Mouse (Mus musculus): ENCODE data around the gene Nphs2. TPM values are rescaled to one million over a fixed set of nuclear protein-coding genes. Genes with fewer than 3 reads are reported as not detected.

The Nphs2 gene
- polyA plus RNA-seq, 1 experiment: 3.7 TPM

- Histone ChIP-seq H3K36me3 (ENCODE audit: control insufficient read depth, insufficient read depth, low read length) (no peaks in the 10 kb centered on the region), H3K4me3 (ENCODE audit: control insufficient read depth, insufficient read depth, low read length) (no peak overlapping the region), H3K27ac (ENCODE audit: control insufficient read depth, insufficient read depth, low read length) (no peak overlapping the region), H3K27me3 (ENCODE audit: control insufficient read depth, insufficient read depth, low read length) (no peaks in the 10 kb centered on the region), H3K4me1 (replicated peaks; ENCODE audit: control insufficient read depth, insufficient read depth, low read length) (peaks cover 17% of the 10 kb centered on the region)
- 96% methylated on average over 4 of the region's 4 CpGs for WGBS
- TF ChIP-seq POLR2A (IDR thresholded peaks at IDR 0.05; ENCODE audit: control insufficient read depth, extremely low read depth, insufficient read depth, low read length, poor library complexity): no peak
- no peak for TF ChIP-seq CTCF (IDR thresholded peaks at IDR 0.05; ENCODE audit: borderline replicate concordance, control insufficient read depth, extremely low read depth, insufficient read depth, low read length, poor library complexity)
- DNase-seq: no peak
These were observed 35.1 kb downstream of the Nphs2 start for GRCm38 (mm10) chr1:156345633-156346032.

- DNase-seq: peak; percentile 21
- Histone ChIP-seq H3K36me3 (ENCODE audit: control insufficient read depth, insufficient read depth, low read length) (no peaks in the 10 kb centered on the region), H3K4me3 (ENCODE audit: control insufficient read depth, insufficient read depth, low read length) (no peak overlapping the region), H3K27me3 (ENCODE audit: control insufficient read depth, insufficient read depth, low read length) (no peaks in the 10 kb centered on the region), H3K27ac (ENCODE audit: control insufficient read depth, insufficient read depth, low read length) (peak overlapping the region; percentile 69), H3K4me1 (replicated peaks; ENCODE audit: control insufficient read depth, insufficient read depth, low read length) (peaks cover 18% of the 10 kb centered on the region)
- TF ChIP-seq CTCF (IDR thresholded peaks at IDR 0.05; ENCODE audit: borderline replicate concordance, control insufficient read depth, extremely low read depth, insufficient read depth, low read length, poor library complexity) (no peak), POLR2A (IDR thresholded peaks at IDR 0.05; ENCODE audit: control insufficient read depth, extremely low read depth, insufficient read depth, low read length, poor library complexity) (no peak)
- WGBS: 75% methylated on average over 4 of the region's 4 CpGs
These were observed 38.5 kb downstream of the Nphs2 start for GRCm38 (mm10) chr1:156349031-156349430.

GRCm38 (mm10) chr1:156350441-156350840, 39.9 kb downstream of the Nphs2 start:
- Histone ChIP-seq H3K27me3 (ENCODE audit: control insufficient read depth, insufficient read depth, low read length) (no peaks in the 10 kb centered on the region), H3K36me3 (ENCODE audit: control insufficient read depth, insufficient read depth, low read length) (no peaks in the 10 kb centered on the region), H3K4me3 (ENCODE audit: control insufficient read depth, insufficient read depth, low read length) (no peak overlapping the region), H3K4me1 (replicated peaks; ENCODE audit: control insufficient read depth, insufficient read depth, low read length) (peaks cover 18% of the 10 kb centered on the region), H3K27ac (ENCODE audit: control insufficient read depth, insufficient read depth, low read length) (peak overlapping the region; percentile 76)
- TF ChIP-seq CTCF (IDR thresholded peaks at IDR 0.05; ENCODE audit: borderline replicate concordance, control insufficient read depth, extremely low read depth, insufficient read depth, low read length, poor library complexity) (no peak), POLR2A (IDR thresholded peaks at IDR 0.05; ENCODE audit: control insufficient read depth, extremely low read depth, insufficient read depth, low read length, poor library complexity) (no peak)
- DNase-seq: peak; percentile 37
- 31% methylated on average over 4 of the region's 4 CpGs for WGBS

GRCm38 (mm10) chr1:156352466-156352865, 41.9 kb downstream of the Nphs2 start:
- no peak overlapping the region for H3K4me3 ChIP-seq (ENCODE audit: control insufficient read depth, insufficient read depth, low read length)
- H3K27ac ChIP-seq (ENCODE audit: control insufficient read depth, insufficient read depth, low read length): no peak overlapping the region
- no peaks in the 10 kb centered on the region for H3K36me3 ChIP-seq (ENCODE audit: control insufficient read depth, insufficient read depth, low read length)
- TF ChIP-seq CTCF (IDR thresholded peaks at IDR 0.05; ENCODE audit: borderline replicate concordance, control insufficient read depth, extremely low read depth, insufficient read depth, low read length, poor library complexity) (no peak), POLR2A (IDR thresholded peaks at IDR 0.05; ENCODE audit: control insufficient read depth, extremely low read depth, insufficient read depth, low read length, poor library complexity) (no peak)
- WGBS: 97% methylated on average over 2 of the region's 2 CpGs
- peaks cover 17% of the 10 kb centered on the region for H3K4me1 ChIP-seq (replicated peaks; ENCODE audit: control insufficient read depth, insufficient read depth, low read length)
- no peaks in the 10 kb centered on the region for H3K27me3 ChIP-seq (ENCODE audit: control insufficient read depth, insufficient read depth, low read length)
- DNase-seq: no peak

GRCm38 (mm10) chr1:156365740-156366139, 55.2 kb downstream of the Nphs2 start, which contains the start of gene Gm2000:
TSS of gene Gm2000 (plus strand) at chr1:156366040.
- TF ChIP-seq POLR2A (IDR thresholded peaks at IDR 0.05; ENCODE audit: control insufficient read depth, extremely low read depth, insufficient read depth, low read length, poor library complexity): no peak
- TF ChIP-seq CTCF (IDR thresholded peaks at IDR 0.05; ENCODE audit: borderline replicate concordance, control insufficient read depth, extremely low read depth, insufficient read depth, low read length, poor library complexity): no peak
- no peaks in the 10 kb centered on the region for H3K4me1 ChIP-seq (replicated peaks; ENCODE audit: control insufficient read depth, insufficient read depth, low read length)
- H3K27me3 ChIP-seq (ENCODE audit: control insufficient read depth, insufficient read depth, low read length): no peaks in the 10 kb centered on the region
- H3K4me3 ChIP-seq (ENCODE audit: control insufficient read depth, insufficient read depth, low read length): no peak within 1 kb of the TSS
- DNase-seq: no peak
- peaks cover 4% of the 10 kb centered on the region for H3K36me3 ChIP-seq (ENCODE audit: control insufficient read depth, insufficient read depth, low read length)
- no peak within 1 kb of the TSS for H3K27ac ChIP-seq (ENCODE audit: control insufficient read depth, insufficient read depth, low read length)
- WGBS: 97% methylated on average over 8 of the region's 8 CpGs

Other genes starting within 250 kb of the Nphs2 start
- 0.18 and 0.23 TPM in 2 replicates for gene Fam163a, start 105.7 kb upstream of the Nphs2 start, polyA plus RNA-seq (2012; rRNA removed)
- gene Tdrd5, start 7.1 kb upstream of the Nphs2 start, polyA plus RNA-seq (2012; rRNA removed): 24.0 and 33.0 TPM in 2 replicates
- 9.1 and 10.6 TPM in 2 replicates for gene Gm2000, start 55.3 kb downstream of the Nphs2 start, polyA plus RNA-seq (2012; rRNA removed)
- gene Axdnd1, start 110.4 kb downstream of the Nphs2 start, polyA plus RNA-seq (2012; rRNA removed): 2.4 and 3.2 TPM in 2 replicates
- gene Soat1, start 163.6 kb downstream of the Nphs2 start, polyA plus RNA-seq (2012; rRNA removed): 103 and 119 TPM in 2 replicates
- gene Gm10031, start 213.3 kb downstream of the Nphs2 start, polyA plus RNA-seq (2012; rRNA removed): 33.7 and 36.5 TPM in 2 replicates
- gene Abl2, start 248.1 kb downstream of the Nphs2 start, polyA plus RNA-seq (2012; rRNA removed): 18.7 and 19.9 TPM in 2 replicates